Mouse (Mus musculus): ENCODE measurements around the gene Deaf1.

DNA sequence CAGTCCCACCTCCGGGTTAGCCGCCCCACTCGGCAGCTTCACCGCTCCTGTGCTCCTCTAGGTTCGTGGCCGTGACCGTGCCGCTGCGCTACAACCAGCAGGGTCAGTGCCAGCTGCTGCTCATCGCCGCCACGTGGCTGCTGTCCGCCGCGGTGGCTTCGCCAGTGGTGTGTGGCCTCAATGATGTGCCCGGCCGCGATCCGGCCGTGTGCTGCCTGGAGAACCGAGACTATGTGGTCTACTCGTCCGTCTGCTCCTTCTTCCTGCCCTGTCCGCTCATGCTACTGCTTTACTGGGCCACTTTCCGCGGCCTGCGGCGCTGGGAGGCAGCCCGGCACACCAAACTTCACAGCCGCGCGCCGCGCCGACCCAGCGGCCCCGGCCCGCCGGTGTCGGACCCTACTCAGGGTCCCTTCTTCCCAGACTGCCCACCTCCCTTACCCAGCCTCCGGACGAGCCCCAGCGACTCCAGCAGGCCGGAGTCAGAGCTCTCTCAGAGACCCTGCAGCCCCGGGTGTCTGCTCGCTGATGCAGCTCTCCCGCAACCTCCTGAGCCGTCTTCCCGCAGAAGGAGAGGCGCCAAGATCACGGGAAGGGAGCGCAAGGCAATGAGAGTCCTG, 33.5 kb downstream of the Deaf1 start:
- TF ChIP-seq POLR2A (IDR thresholded peaks at IDR 0.05; ENCODE audit: borderline replicate concordance, insufficient read depth, low read length), result no peak
- TF ChIP-seq CTCF (IDR thresholded peaks at IDR 0.05; ENCODE audit: borderline replicate concordance, insufficient read depth, low read depth, low read length), result no peak; the same call in 1 of the 2 replicates
